Mouse (Mus musculus): ENCODE results near the gene Wscd2. TPM values are rescaled to one million over a fixed set of nuclear protein-coding genes. Genes with fewer than 3 reads are reported as not detected.

Wscd2 gene
- polyA plus RNA-seq, 1 experiment from 2014 or later = 5.6 TPM

- no peak overlapping the region for H3K4me3 ChIP-seq (ENCODE audit: low read length)
- H3K27me3 ChIP-seq (replicated peaks; ENCODE audit: control insufficient read depth, insufficient read depth, low read length) = no peaks in the 10 kb centered on the region
- no peak overlapping the region for H3K27ac ChIP-seq (ENCODE audit: low read length)
- no peak overlapping the region for H3K4me2 ChIP-seq (ENCODE audit: low read depth, low read length)
- no peak overlapping the region for H3K9ac ChIP-seq (ENCODE audit: low read depth, low read length)
- peaks cover 4% of the 10 kb centered on the region; the same call in 1 of the 2 replicates for H3K4me1 ChIP-seq (ENCODE audit: control insufficient read depth, insufficient read depth, low read length)
- ATAC-seq = no peak
- H3K36me3 ChIP-seq (ENCODE audit: control insufficient read depth, insufficient read depth, low read length) = no peaks in the 10 kb centered on the region
- WGBS = 87% methylated on average over 5 of the region's 5 CpGs
- no peaks in the 10 kb centered on the region for H3K9me3 ChIP-seq (ENCODE audit: control insufficient read depth, low read length)
These were observed 20.3 kb upstream of the Wscd2 start for GRCm38 (mm10) chr5:113469826-113470225.

DNA sequence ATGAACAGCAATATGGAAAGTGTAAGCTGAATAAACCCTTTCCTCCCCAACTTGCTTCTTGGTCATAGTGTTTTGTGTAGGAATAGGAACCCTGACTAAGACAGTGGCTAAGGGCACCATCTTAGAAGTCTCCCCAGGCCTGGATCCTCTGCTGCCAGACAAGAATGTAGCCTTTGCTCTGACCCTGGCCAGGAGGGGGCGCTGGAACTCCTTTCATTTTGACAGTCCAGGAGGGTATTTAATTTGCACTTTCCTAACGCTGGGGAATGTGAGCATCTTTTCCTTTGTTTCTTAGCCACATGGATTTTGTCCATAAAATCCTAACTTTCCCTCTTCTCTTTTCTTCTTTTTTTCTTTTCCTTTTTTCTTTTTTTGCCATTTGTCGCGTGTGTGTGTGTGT, 18.7 kb upstream of the Wscd2 start:
- Histone ChIP-seq H3K27ac (ENCODE audit: low read length) (no peak overlapping the region), H3K4me2 (ENCODE audit: low read depth, low read length) (no peak overlapping the region), H3K4me1 (ENCODE audit: control insufficient read depth, insufficient read depth, low read length) (peaks cover 4% of the 10 kb centered on the region; the same call in 1 of the 2 replicates), H3K4me3 (ENCODE audit: low read length) (no peak overlapping the region), H3K9me3 (ENCODE audit: control insufficient read depth, low read length) (no peaks in the 10 kb centered on the region), H3K36me3 (ENCODE audit: control insufficient read depth, insufficient read depth, low read length) (no peaks in the 10 kb centered on the region), H3K27me3 (replicated peaks; ENCODE audit: control insufficient read depth, insufficient read depth, low read length) (no peaks in the 10 kb centered on the region), H3K9ac (ENCODE audit: low read depth, low read length) (no peak overlapping the region)
- ATAC-seq = no peak
- WGBS = 46% methylated on average over 4 of the region's 4 CpGs

DNA sequence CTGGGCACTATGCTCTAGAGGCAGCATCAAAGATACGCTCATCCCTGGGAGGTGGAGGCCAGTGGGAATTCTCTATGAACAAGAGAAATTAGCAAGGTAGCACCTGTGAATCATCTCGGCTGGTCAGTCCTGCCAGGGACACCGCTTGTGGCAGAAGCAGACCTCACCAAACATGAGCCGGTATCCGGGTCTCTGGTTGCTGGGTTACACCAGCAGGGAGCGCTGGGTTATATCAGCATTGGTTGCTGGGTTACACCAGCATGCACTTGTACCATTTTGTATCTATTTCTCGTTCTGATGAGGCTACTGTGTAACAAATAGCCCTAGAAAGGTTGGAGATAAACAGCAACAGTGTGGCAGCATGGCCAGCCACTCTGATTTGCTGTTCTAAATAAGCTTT, 17.8 kb upstream of the Wscd2 start:
- no peak for ATAC-seq
- Histone ChIP-seq H3K36me3 (ENCODE audit: control insufficient read depth, insufficient read depth, low read length) (no peaks in the 10 kb centered on the region), H3K4me1 (ENCODE audit: control insufficient read depth, insufficient read depth, low read length) (peaks cover 4% of the 10 kb centered on the region; the same call in 1 of the 2 replicates), H3K9ac (ENCODE audit: low read depth, low read length) (no peak overlapping the region), H3K27ac (ENCODE audit: low read length) (no peak overlapping the region), H3K9me3 (ENCODE audit: control insufficient read depth, low read length) (no peaks in the 10 kb centered on the region), H3K27me3 (replicated peaks; ENCODE audit: control insufficient read depth, insufficient read depth, low read length) (no peaks in the 10 kb centered on the region), H3K4me3 (ENCODE audit: low read length) (no peak overlapping the region), H3K4me2 (ENCODE audit: low read depth, low read length) (no peak overlapping the region)
- WGBS = 45% methylated on average over 7 of the region's 7 CpGs

- Histone ChIP-seq H3K27me3 (replicated peaks; ENCODE audit: control insufficient read depth, insufficient read depth, low read length) (no peaks in the 10 kb centered on the region), H3K36me3 (ENCODE audit: control insufficient read depth, insufficient read depth, low read length) (no peaks in the 10 kb centered on the region), H3K9ac (ENCODE audit: low read depth, low read length) (no peak overlapping the region), H3K4me2 (ENCODE audit: low read depth, low read length) (no peak overlapping the region), H3K4me1 (ENCODE audit: control insufficient read depth, insufficient read depth, low read length) (no peaks in the 10 kb centered on the region), H3K9me3 (ENCODE audit: control insufficient read depth, low read length) (no peaks in the 10 kb centered on the region), H3K4me3 (ENCODE audit: low read length) (no peak overlapping the region), H3K27ac (ENCODE audit: low read length) (no peak overlapping the region)
- WGBS = 15% methylated on average over 6 of the region's 6 CpGs
- ATAC-seq = peak; percentile 28; the same call in 1 of the 2 replicates
These were observed 13.3 kb upstream of the Wscd2 start for GRCm38 (mm10) chr5:113476816-113477215.

- Histone ChIP-seq H3K27me3 (replicated peaks; ENCODE audit: control insufficient read depth, insufficient read depth, low read length) (no peaks in the 10 kb centered on the region), H3K4me1 (ENCODE audit: control insufficient read depth, insufficient read depth, low read length) (no peaks in the 10 kb centered on the region), H3K9ac (ENCODE audit: low read depth, low read length) (no peak overlapping the region), H3K4me2 (ENCODE audit: low read depth, low read length) (no peak overlapping the region), H3K4me3 (ENCODE audit: low read length) (no peak overlapping the region), H3K9me3 (ENCODE audit: control insufficient read depth, low read length) (no peaks in the 10 kb centered on the region), H3K27ac (ENCODE audit: low read length) (no peak overlapping the region), H3K36me3 (ENCODE audit: control insufficient read depth, insufficient read depth, low read length) (no peaks in the 10 kb centered on the region)
- ATAC-seq = no peak
- WGBS = 84% methylated on average over 5 of the region's 5 CpGs
These were observed 11.1 kb upstream of the Wscd2 start for GRCm38 (mm10) chr5:113479075-113479474.

DNA sequence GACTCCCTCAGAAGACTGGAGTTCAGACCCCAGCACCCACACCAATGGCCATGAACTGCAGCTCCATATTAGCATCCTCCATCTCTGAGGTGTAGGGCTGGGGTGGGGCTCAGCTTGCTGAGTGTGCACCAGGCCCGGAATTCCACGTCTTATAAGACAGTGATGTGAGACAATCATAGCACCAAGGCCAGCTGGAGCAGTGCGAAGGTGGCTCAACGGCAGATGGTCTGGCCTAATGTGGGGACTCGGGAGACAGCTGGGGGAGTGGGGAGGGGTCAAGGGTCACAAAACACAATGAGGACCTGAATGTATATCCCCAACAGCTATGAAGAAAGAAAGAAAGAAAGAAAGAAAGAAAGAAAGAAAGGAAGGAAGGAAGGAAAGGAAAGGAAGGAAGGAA, 9.7 kb upstream of the Wscd2 start:
- no peaks in the 10 kb centered on the region for H3K36me3 ChIP-seq (ENCODE audit: control insufficient read depth, insufficient read depth, low read length)
- H3K4me3 ChIP-seq (ENCODE audit: low read length) = no peak overlapping the region
- H3K4me2 ChIP-seq (ENCODE audit: low read depth, low read length) = no peak overlapping the region
- no peaks in the 10 kb centered on the region for H3K27me3 ChIP-seq (replicated peaks; ENCODE audit: control insufficient read depth, insufficient read depth, low read length)
- no peak for ATAC-seq
- H3K9ac ChIP-seq (ENCODE audit: low read depth, low read length) = no peak overlapping the region
- no peak overlapping the region for H3K27ac ChIP-seq (ENCODE audit: low read length)
- 57% methylated on average over 5 of the region's 5 CpGs for WGBS
- no peaks in the 10 kb centered on the region for H3K4me1 ChIP-seq (ENCODE audit: control insufficient read depth, insufficient read depth, low read length)
- no peaks in the 10 kb centered on the region for H3K9me3 ChIP-seq (ENCODE audit: control insufficient read depth, low read length)

- H3K27ac ChIP-seq (ENCODE audit: low read length) = no peak overlapping the region
- H3K27me3 ChIP-seq (replicated peaks; ENCODE audit: control insufficient read depth, insufficient read depth, low read length) = peaks cover 6% of the 10 kb centered on the region; the same call in 1 of the 2 replicates
- no peak overlapping the region for H3K4me2 ChIP-seq (ENCODE audit: low read depth, low read length)
- H3K36me3 ChIP-seq (ENCODE audit: control insufficient read depth, insufficient read depth, low read length) = no peaks in the 10 kb centered on the region
- H3K4me1 ChIP-seq (ENCODE audit: control insufficient read depth, insufficient read depth, low read length) = no peaks in the 10 kb centered on the region
- no peak overlapping the region for H3K4me3 ChIP-seq (ENCODE audit: low read length)
- H3K9me3 ChIP-seq (ENCODE audit: control insufficient read depth, low read length) = no peaks in the 10 kb centered on the region
- H3K9ac ChIP-seq (ENCODE audit: low read depth, low read length) = no peak overlapping the region
- WGBS = 79% methylated on average over 11 of the region's 11 CpGs
- ATAC-seq = no peak
These were observed 4.5 kb upstream of the Wscd2 start for GRCm38 (mm10) chr5:113485584-113486162.

GRCm38 (mm10) chr5:113487879-113488278, 2.3 kb upstream of the Wscd2 start:
- H3K27ac ChIP-seq (ENCODE audit: low read length) = no peak overlapping the region
- no peak overlapping the region for H3K4me2 ChIP-seq (ENCODE audit: low read depth, low read length)
- no peak overlapping the region for H3K9ac ChIP-seq (ENCODE audit: low read depth, low read length)
- H3K36me3 ChIP-seq (ENCODE audit: control insufficient read depth, insufficient read depth, low read length) = no peaks in the 10 kb centered on the region
- ATAC-seq = no peak
- H3K9me3 ChIP-seq (ENCODE audit: control insufficient read depth, low read length) = no peaks in the 10 kb centered on the region
- 58% methylated on average over 8 of the region's 8 CpGs for WGBS
- H3K4me1 ChIP-seq (ENCODE audit: control insufficient read depth, insufficient read depth, low read length) = peaks cover 2% of the 10 kb centered on the region; the same call in 1 of the 2 replicates
- H3K4me3 ChIP-seq (ENCODE audit: low read length) = no peak overlapping the region
- peaks cover 17% of the 10 kb centered on the region for H3K27me3 ChIP-seq (replicated peaks; ENCODE audit: control insufficient read depth, insufficient read depth, low read length)

- no peak for ATAC-seq
- Histone ChIP-seq H3K36me3 (ENCODE audit: control insufficient read depth, insufficient read depth, low read length) (no peaks in the 10 kb centered on the region), H3K4me2 (ENCODE audit: low read depth, low read length) (no peak overlapping the region), H3K4me1 (ENCODE audit: control insufficient read depth, insufficient read depth, low read length) (peaks cover 2% of the 10 kb centered on the region; the same call in 1 of the 2 replicates), H3K27ac (ENCODE audit: low read length) (no peak overlapping the region), H3K9me3 (ENCODE audit: control insufficient read depth, low read length) (no peaks in the 10 kb centered on the region), H3K9ac (ENCODE audit: low read depth, low read length) (no peak overlapping the region), H3K27me3 (replicated peaks; ENCODE audit: control insufficient read depth, insufficient read depth, low read length) (peaks cover 17% of the 10 kb centered on the region), H3K4me3 (ENCODE audit: low read length) (no peak overlapping the region)
- WGBS = 90% methylated on average over 9 of the region's 9 CpGs
These were observed 516 bp upstream of the Wscd2 start for GRCm38 (mm10) chr5:113489617-113490016.

Data from intestine, embryonic 16.5 days (tissue).